Mouse (Mus musculus) bone marrow, adult 2 months (tissue): ENCODE data around the gene Tac1. TPM values are rescaled to one million over a fixed set of nuclear protein-coding genes. Genes with fewer than 3 reads are reported as not detected.
"Not testable (repeated sequence)": the region's sequence is repeated elsewhere in the genome, so short reads cannot be mapped to it uniquely, and the experiment has no call there.

Experiments
- H3K27ac ChIP-seq: fragments of 200-500 bp; 2 replicates; pipeline ENCODE4 v1.5.1; 2012; ENCODE audit warnings: low read depth, mild to moderate bottlenecking, control low read depth, inconsistent platforms, low read length; ENCODE audit not compliant: control insufficient read depth, poor library complexity, insufficient read depth
- H3K4me1 ChIP-seq: fragments of 200-500 bp; 2 replicates; pipeline ENCODE4 v1.6.1; 2011; ENCODE audit warnings: low read length; ENCODE audit not compliant: control insufficient read depth, insufficient read depth
- H3K4me3 ChIP-seq: fragments of 200-500 bp; replicated peaks from 2 replicates; pipeline ENCODE3; 2011; ENCODE audit warnings: mild to moderate bottlenecking, low read depth, low read length, control low read depth; ENCODE audit not compliant: control insufficient read depth
- CTCF ChIP-seq: fragments of 200-500 bp; IDR thresholded peaks from 2 replicates; pipeline ENCODE4 v1.5.1; 2011; ENCODE audit warnings: low read length, control low read depth; ENCODE audit not compliant: control insufficient read depth, insufficient read depth
- POLR2A ChIP-seq: fragments of 200-500 bp; IDR thresholded peaks from 2 replicates; pipeline ENCODE4 v1.6.1; 2011; ENCODE audit warnings: low read depth, mild to moderate bottlenecking, control low read depth, low read length, borderline replicate concordance; ENCODE audit not compliant: control insufficient read depth
- WGBS: fragments of 180-500 bp; shearing (Covaris S2); methylation state at CpG from one replicate; pipeline ENCODE4 v1.1.7; 2018; 5-methylcytosine and 5-hydroxymethylcytosine counted together
- polyA plus RNA-seq: library from polyadenylated mRNA; stranded (reverse); fragments of >200 nt; gene quantifications from 2 replicates; pipeline ENCODE4 v1.2.4, GENCODE M21; 2011; ENCODE audit warnings: low replicate concordance; ENCODE audit not compliant: missing spikeins, insufficient read depth, insufficient read length

Gene Tac1
- polyA plus RNA-seq, 1 experiment: not detected

GRCm38 (mm10) chr6:7594445-7594844, 39.8 kb downstream of the Tac1 start:
- TF ChIP-seq CTCF (no peak), POLR2A (no peak)
- WGBS: 77% methylated on average over 2 of the region's 2 CpGs

GRCm38 (mm10) chr6:7598416-7598815, 43.7 kb downstream of the Tac1 start:
- H3K27ac ChIP-seq: no peak overlapping the region
- no peaks in the 10 kb centered on the region for H3K4me1 ChIP-seq
- TF ChIP-seq CTCF: no peak
- 78% methylated on average over 5 of the region's 5 CpGs for WGBS
- H3K4me3 ChIP-seq: no peak overlapping the region

More at GRCm38 (mm10) chr6:7594445-7594844, 39.8 kb downstream of the Tac1 start:
- Histone ChIP-seq H3K4me1 (no peaks in the 10 kb centered on the region), H3K27ac (no peak overlapping the region), H3K4me3 (no peak overlapping the region)

GRCm38 (mm10) chr6:7600228-7600627, 45.5 kb downstream of the Tac1 start:
- WGBS: 7% methylated on average over 2 of the region's 2 CpGs
- no peak overlapping the region for H3K4me3 ChIP-seq
- no peaks in the 10 kb centered on the region for H3K4me1 ChIP-seq
- no peak overlapping the region for H3K27ac ChIP-seq
- TF ChIP-seq CTCF (no peak), POLR2A (no peak)

GRCm38 (mm10) chr6:7601353-7602094, 46.8 kb downstream of the Tac1 start:
- Histone ChIP-seq H3K27ac (no peak overlapping the region), H3K4me3 (no peak overlapping the region), H3K4me1 (no peaks in the 10 kb centered on the region)
- TF ChIP-seq POLR2A (no peak), CTCF (no peak)
- WGBS: 79% methylated on average over 4 of the region's 4 CpGs

GRCm38 (mm10) chr6:7613676-7614075, 59.0 kb downstream of the Tac1 start:
- H3K4me1 ChIP-seq, H3K27ac ChIP-seq, H3K4me3 ChIP-seq: not testable (repeated sequence)
- 84% methylated on average over 19 of the region's 19 CpGs for WGBS

Other genes with a start within 250 kb of the Tac1 start
- gene Asns, start 138.4 kb downstream of the Tac1 start, polyA plus RNA-seq: 45.0 and 83.5 TPM in 2 replicates